Mouse (Mus musculus) small intestine, adult 2 months (tissue): ENCODE measurements around the gene Cntfr.
A peak's percentile ranks its signal among the peaks of the same experiment; 100 is the strongest.

Source experiments
- CTCF ChIP-seq: fragments of 200-500 bp; IDR thresholded peaks from 2 replicates; pipeline ENCODE4 v1.5.1; 2012; ENCODE audit warnings: low read depth, mild to moderate bottlenecking, control low read depth, inconsistent platforms, low read length, moderate library complexity, mixed read lengths; ENCODE audit not compliant: insufficient replicate concordance, insufficient read length; ENCODE audit errors: extremely low read depth
- POLR2A ChIP-seq: fragments of 200-500 bp; IDR thresholded peaks from 2 replicates; pipeline ENCODE4 v1.6.1; 2012; ENCODE audit warnings: low read depth, mild to moderate bottlenecking, control low read depth, inconsistent platforms, low read length, moderate library complexity

DNA sequence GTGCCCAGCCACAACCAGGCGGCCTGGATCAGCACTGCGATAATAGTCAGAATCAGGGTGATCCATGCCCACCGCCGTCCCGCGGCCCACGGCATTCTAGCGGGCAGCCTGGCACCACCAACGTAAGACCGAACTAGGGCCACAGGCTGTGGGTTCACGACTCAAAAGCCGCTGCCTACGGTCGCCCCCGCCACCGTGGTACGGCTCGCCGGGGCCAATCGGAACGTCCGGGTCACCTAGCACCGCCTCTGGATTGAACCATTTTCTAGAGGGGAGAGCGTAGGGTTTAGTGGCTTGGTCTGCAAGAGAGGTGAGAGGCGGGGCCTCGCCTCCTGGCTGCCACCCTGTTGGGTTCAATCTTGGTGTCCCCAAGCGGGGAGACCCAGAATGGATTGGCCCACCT, 44.3 kb upstream of the Cntfr start:
- TF ChIP-seq CTCF (peak; percentile 21; the same call in 1 of the 2 replicates), POLR2A (peak; percentile 81)
